Mouse (Mus musculus): ENCODE measurements at regions not wholly inside any gene's neighbourhood (a gene's known extent, or its start where the extent isn't known, plus 50 kb on each side); places are given as distances from the start of the nearest gene placed in this dataset.

- TF ChIP-seq GATA1 (IDR thresholded peaks at IDR 0.05; ENCODE audit: borderline replicate concordance, low read length) (no peak), FLI1 (IDR thresholded peaks at IDR 0.05; ENCODE audit: low read length) (no peak)
Observed at GRCm38 (mm10) chr10:16978770-16979169, 744.2 kb upstream of the Cited2 start.

Data from megakaryocyte, embryonic 14.5 days (primary cell).